Mouse (Mus musculus) heart, embryonic 13.5 days (tissue): Measurements from ENCODE around the gene Ugt1a5. TPM values are rescaled to one million over a fixed set of nuclear protein-coding genes. Genes with fewer than 3 reads are reported as not detected.

Experiments used
- ATAC-seq: fragments of 200-750 bp; cut with Nextera tagmentation; 2 replicates; pipeline ENCODE4 v1.8.0; 2017; ENCODE audit warnings: moderate TSS enrichment; ENCODE audit not compliant: insufficient number of reproducible peaks, low FRiP score, low TSS enrichment; ENCODE audit errors: extremely low read depth
- H3K27ac ChIP-seq: fragments of 300-500 bp; sonication (generic); replicated peaks from 2 replicates; pipeline ENCODE4 v1.5.1; 2015; ENCODE audit warnings: moderate library complexity, mild to moderate bottlenecking, inconsistent platforms
- H3K27me3 ChIP-seq: fragments of 300-500 bp; sonication (generic); replicated peaks from 2 replicates; pipeline ENCODE4 v1.6.1; 2015; ENCODE audit warnings: mild to moderate bottlenecking, inconsistent platforms
- H3K36me3 ChIP-seq: fragments of 300-500 bp; sonication (generic); 2 replicates; pipeline ENCODE4 v1.6.1; 2015; ENCODE audit warnings: mild to moderate bottlenecking, inconsistent platforms
- H3K4me1 ChIP-seq: fragments of 300-500 bp; sonication (generic); 2 replicates; pipeline ENCODE4 v1.6.1; 2015; ENCODE audit warnings: inconsistent platforms
- H3K4me2 ChIP-seq: fragments of 300-500 bp; sonication (generic); 2 replicates; pipeline ENCODE4 v1.6.1; 2015; ENCODE audit warnings: inconsistent platforms, mild to moderate bottlenecking, moderate library complexity
- H3K4me3 ChIP-seq: fragments of 300-500 bp; sonication (generic); 2 replicates; pipeline ENCODE4 v1.5.1; 2015; ENCODE audit warnings: moderate library complexity, mild to moderate bottlenecking, inconsistent platforms
- H3K9ac ChIP-seq: fragments of 300-500 bp; sonication (generic); 2 replicates; pipeline ENCODE4 v1.6.1; 2015; ENCODE audit warnings: inconsistent platforms, mild to moderate bottlenecking, moderate library complexity
- H3K9me3 ChIP-seq: fragments of 300-500 bp; sonication (generic); 2 replicates; pipeline ENCODE4 v1.6.1; 2016; ENCODE audit warnings: inconsistent platforms
- WGBS: fragments of 180-500 bp; shearing (Covaris S2); methylation state at CpG from one replicate; pipeline ENCODE4 v1.1.7; 2015; ENCODE audit warnings: mixed read lengths; 5-methylcytosine and 5-hydroxymethylcytosine counted together
- polyA plus RNA-seq: library from polyadenylated mRNA; unstranded; fragments of >200 nt; fragmentation: Nextera tagmentation; extraction: Ambion mirVana; gene quantifications from 2 replicates; pipeline ENCODE4 v1.2.1, GENCODE M21; 2015

Ugt1a5 gene
- polyA plus RNA-seq, 1 experiment from 2014 or later, result not detected

DNA sequence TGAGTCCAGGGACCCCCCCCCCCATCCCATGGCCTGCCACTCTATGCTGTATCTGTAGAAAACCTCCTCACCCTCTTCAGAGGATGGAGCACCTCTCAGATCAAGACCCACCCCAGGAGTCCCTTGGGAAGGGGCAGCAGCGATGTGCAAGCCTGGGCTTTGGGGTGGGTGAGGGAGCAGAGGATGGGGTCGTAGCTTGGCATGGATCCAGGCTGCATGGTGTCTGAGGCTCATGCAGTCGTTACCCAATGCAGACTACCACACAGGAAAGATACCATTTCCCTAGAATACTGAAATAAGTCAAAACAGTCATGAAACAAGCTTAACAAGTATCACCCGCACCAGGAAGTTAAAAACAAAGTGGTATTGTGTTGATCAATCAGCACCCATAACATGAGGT, 82.8 kb downstream of the Ugt1a5 start:
- Histone ChIP-seq H3K27ac (no peak overlapping the region), H3K9ac (no peak overlapping the region), H3K4me2 (no peak overlapping the region), H3K9me3 (peaks cover 95% of the 10 kb centered on the region), H3K27me3 (no peaks in the 10 kb centered on the region), H3K4me3 (no peak overlapping the region), H3K4me1 (no peaks in the 10 kb centered on the region), H3K36me3 (no peaks in the 10 kb centered on the region)
- ATAC-seq, result no peak
- 56% methylated on average over 4 of the region's 4 CpGs for WGBS

DNA sequence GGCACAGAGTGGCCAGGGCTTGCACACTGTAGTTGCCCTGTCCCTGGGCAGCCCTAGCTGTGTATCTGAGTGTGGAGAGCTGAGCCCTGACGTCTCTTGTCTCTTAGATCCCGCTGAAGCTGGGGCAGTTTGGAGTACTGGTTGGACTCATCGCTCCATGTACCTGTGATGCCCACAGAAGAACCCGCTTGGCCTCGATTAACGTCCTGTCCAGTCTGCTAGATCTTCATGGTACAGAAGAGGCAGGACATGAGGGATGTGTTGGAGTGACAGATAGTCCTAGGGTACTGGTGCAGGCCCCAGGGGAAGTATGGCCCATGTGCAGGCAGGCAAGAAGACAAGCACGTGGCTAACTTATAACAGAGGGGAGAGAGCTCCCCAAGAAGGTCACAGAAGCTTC, 83.8 kb downstream of the Ugt1a5 start:
- WGBS, result 72% methylated on average over 7 of the region's 7 CpGs
- no peaks in the 10 kb centered on the region for H3K27me3 ChIP-seq
- no peaks in the 10 kb centered on the region for H3K4me1 ChIP-seq
- no peak overlapping the region for H3K4me3 ChIP-seq
- no peaks in the 10 kb centered on the region for H3K36me3 ChIP-seq
- H3K9ac ChIP-seq, result no peak overlapping the region
- H3K4me2 ChIP-seq, result no peak overlapping the region
- ATAC-seq, result no peak
- no peak overlapping the region for H3K27ac ChIP-seq
- peaks cover 95% of the 10 kb centered on the region for H3K9me3 ChIP-seq

- H3K9ac ChIP-seq, result no peak overlapping the region
- H3K27me3 ChIP-seq, result no peaks in the 10 kb centered on the region
- ATAC-seq, result no peak
- no peaks in the 10 kb centered on the region for H3K4me1 ChIP-seq
- no peaks in the 10 kb centered on the region for H3K36me3 ChIP-seq
- H3K27ac ChIP-seq, result no peak overlapping the region
- H3K4me3 ChIP-seq, result no peak overlapping the region
- peaks cover 95% of the 10 kb centered on the region for H3K9me3 ChIP-seq
- no peak overlapping the region for H3K4me2 ChIP-seq
- WGBS, result 70% methylated on average over 5 of the region's 5 CpGs
Measured at GRCm38 (mm10) chr1:88250023-88250422, 84.2 kb downstream of the Ugt1a5 start.

- Histone ChIP-seq H3K27ac (no peak overlapping the region), H3K27me3 (no peaks in the 10 kb centered on the region), H3K4me3 (no peak overlapping the region), H3K4me1 (no peaks in the 10 kb centered on the region), H3K9ac (no peak overlapping the region), H3K4me2 (no peak overlapping the region), H3K36me3 (no peaks in the 10 kb centered on the region), H3K9me3 (peaks cover 93% of the 10 kb centered on the region)
- WGBS, result 66% methylated on average over 8 of the region's 8 CpGs
- ATAC-seq, result no peak
Measured at GRCm38 (mm10) chr1:88253106-88253505, 87.3 kb downstream of the Ugt1a5 start.

DNA sequence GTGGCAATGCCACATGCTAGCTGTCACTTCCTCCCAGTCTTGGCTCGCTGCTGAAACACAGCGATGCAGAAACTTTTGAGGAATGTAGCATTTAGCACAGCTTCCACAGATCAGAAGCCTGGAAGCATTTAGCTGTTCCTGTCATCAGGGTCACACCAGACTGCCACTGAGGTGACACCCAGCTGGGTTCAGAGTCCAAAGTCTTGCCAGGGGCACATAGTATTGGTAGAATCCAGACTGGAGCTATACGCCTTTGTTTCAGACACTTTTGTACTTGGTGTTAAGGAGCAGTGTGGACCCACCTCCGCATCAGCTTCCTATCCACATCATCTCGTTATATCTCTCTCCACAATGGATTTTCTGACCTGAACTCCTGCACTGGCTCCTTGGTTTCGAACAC, 87.7 kb downstream of the Ugt1a5 start:
- Histone ChIP-seq H3K27ac (no peak overlapping the region), H3K4me1 (no peaks in the 10 kb centered on the region), H3K9me3 (peaks cover 89% of the 10 kb centered on the region), H3K27me3 (no peaks in the 10 kb centered on the region), H3K4me3 (no peak overlapping the region), H3K36me3 (no peaks in the 10 kb centered on the region), H3K4me2 (no peak overlapping the region), H3K9ac (no peak overlapping the region)
- 59% methylated on average over 6 of the region's 6 CpGs for WGBS
- no peak for ATAC-seq

DNA sequence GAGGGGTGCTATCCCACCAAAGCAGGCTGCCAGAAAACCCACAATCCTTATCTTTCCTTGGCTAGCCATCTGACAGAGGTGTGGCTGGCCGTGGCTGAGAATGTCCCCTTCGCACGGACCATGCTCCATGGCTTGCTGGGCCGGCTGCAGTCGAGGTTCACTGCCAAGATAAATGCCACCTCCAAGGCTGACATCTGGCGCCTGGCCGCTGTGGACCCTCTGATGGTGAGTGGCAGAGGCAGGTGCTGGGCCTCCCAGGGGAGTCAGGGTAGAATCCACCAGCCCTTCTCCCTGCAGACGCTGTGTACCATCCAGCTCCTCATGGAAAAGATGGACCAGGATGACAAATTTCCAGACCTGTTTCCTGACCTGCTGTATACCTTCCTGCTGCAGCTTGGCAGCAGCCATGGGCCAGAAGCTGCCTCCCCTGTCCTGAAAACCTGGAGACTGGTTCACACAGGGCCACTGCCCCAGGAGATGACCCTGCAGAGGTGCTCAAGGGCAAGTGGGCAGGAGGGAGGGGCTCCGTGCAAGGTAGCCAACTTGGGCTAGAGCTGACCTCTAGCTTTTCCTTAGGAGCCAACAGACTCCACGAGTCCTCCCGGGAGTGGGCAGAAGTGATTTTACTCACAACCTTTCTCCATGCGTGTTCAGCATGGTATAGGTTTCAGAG, 89.1 kb downstream of the Ugt1a5 start:
- peaks cover 7% of the 10 kb centered on the region for H3K36me3 ChIP-seq
- H3K4me3 ChIP-seq, result no peak overlapping the region
- H3K4me2 ChIP-seq, result no peak overlapping the region
- peaks cover 75% of the 10 kb centered on the region for H3K9me3 ChIP-seq
- no peaks in the 10 kb centered on the region for H3K27me3 ChIP-seq
- H3K4me1 ChIP-seq, result peaks cover 12% of the 10 kb centered on the region
- no peak overlapping the region for H3K9ac ChIP-seq
- WGBS, result 75% methylated on average over 12 of the region's 12 CpGs
- no peak overlapping the region for H3K27ac ChIP-seq
- no peak for ATAC-seq

- no peak overlapping the region for H3K4me2 ChIP-seq
- 55% methylated on average over 2 of the region's 2 CpGs for WGBS
- H3K27ac ChIP-seq, result no peak overlapping the region
- no peaks in the 10 kb centered on the region for H3K27me3 ChIP-seq
- peaks cover 12% of the 10 kb centered on the region for H3K36me3 ChIP-seq
- H3K9me3 ChIP-seq, result peaks cover 69% of the 10 kb centered on the region
- H3K4me3 ChIP-seq, result no peak overlapping the region
- peaks cover 17% of the 10 kb centered on the region for H3K4me1 ChIP-seq
- no peak overlapping the region for H3K9ac ChIP-seq
- no peak for ATAC-seq
Measured at GRCm38 (mm10) chr1:88255466-88255857, 89.7 kb downstream of the Ugt1a5 start.

- Histone ChIP-seq H3K27ac (no peak overlapping the region), H3K9ac (no peak overlapping the region), H3K4me1 (peaks cover 17% of the 10 kb centered on the region), H3K4me2 (no peak overlapping the region), H3K36me3 (peaks cover 19% of the 10 kb centered on the region), H3K27me3 (no peaks in the 10 kb centered on the region), H3K9me3 (peaks cover 62% of the 10 kb centered on the region), H3K4me3 (no peak overlapping the region)
- WGBS, result 72% methylated on average over 13 of the region's 13 CpGs
- no peak for ATAC-seq
Measured at GRCm38 (mm10) chr1:88255989-88256754, 90.4 kb downstream of the Ugt1a5 start.

DNA sequence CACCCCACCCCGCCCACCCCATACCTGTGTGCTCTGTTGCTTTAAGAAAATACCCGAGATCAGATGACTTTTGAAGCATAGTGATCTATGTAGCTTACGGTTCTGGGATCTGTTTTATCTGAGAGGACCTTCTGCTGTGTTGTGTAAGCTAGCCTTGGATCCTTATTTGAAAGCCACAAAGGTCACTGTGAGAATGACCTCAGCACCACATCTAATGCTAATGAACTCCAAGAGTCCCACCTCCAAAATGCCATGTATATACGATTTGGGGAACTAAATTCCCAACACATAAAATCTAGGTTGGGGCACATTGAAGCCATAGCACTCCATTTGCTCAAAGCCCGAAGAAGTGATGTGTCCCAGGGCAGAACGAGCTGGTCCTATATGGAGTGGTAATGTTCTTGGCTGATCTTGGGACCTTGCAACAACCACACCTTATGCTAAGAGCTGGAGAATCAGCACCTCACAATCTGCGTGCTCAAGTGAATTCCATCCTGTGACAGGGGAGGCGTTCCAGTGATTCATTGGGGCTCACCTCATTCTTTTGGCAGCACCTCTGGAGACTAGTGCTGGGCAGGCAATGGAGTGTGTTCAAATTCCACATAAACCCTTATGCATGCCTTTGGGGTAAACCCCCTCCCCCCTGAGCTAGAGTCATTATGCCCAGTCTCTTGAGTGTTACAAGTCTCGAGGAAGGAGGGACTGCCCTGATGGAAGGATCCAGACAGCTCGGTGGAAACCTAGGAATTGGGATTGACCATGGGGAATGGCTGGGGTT, 91.3 kb downstream of the Ugt1a5 start:
- H3K9ac ChIP-seq, result no peak overlapping the region
- H3K4me3 ChIP-seq, result no peak overlapping the region
- no peak for ATAC-seq
- H3K27ac ChIP-seq, result no peak overlapping the region
- H3K27me3 ChIP-seq, result no peaks in the 10 kb centered on the region
- peaks cover 21% of the 10 kb centered on the region for H3K4me1 ChIP-seq
- H3K9me3 ChIP-seq, result peaks cover 56% of the 10 kb centered on the region
- 68% methylated on average over 10 of the region's 10 CpGs for WGBS
- peaks cover 28% of the 10 kb centered on the region for H3K36me3 ChIP-seq
- no peak overlapping the region for H3K4me2 ChIP-seq

- no peak overlapping the region for H3K4me3 ChIP-seq
Measured at GRCm38 (mm10) chr1:88257681-88258080, 91.9 kb downstream of the Ugt1a5 start.

DNA sequence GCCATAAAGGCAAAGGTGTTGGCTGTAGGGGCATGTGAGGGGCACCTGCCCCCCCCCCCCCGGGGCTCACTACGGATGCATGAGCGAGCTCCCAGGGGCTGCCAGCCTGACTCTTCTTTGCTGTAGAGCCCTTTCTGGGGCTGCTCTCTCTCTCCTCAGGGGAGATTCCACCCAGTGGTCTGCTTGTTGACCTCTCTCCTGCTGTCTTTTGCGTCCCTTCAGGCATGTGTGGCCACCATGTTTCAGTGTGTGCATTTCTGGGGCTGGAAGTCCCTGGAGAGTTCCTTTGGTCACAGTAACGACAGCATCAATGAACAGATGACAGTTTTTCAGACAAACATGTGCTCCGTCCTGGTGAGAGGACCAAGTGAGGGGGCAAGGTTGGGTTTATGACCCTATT, 92.5 kb downstream of the Ugt1a5 start:
- H3K4me2 ChIP-seq, result no peak overlapping the region
- peaks cover 41% of the 10 kb centered on the region for H3K36me3 ChIP-seq
- 64% methylated on average over 6 of the region's 6 CpGs for WGBS
- H3K27me3 ChIP-seq, result no peaks in the 10 kb centered on the region
- no peak overlapping the region for H3K9ac ChIP-seq
- no peak for ATAC-seq
- H3K9me3 ChIP-seq, result peaks cover 43% of the 10 kb centered on the region
- no peak overlapping the region for H3K27ac ChIP-seq
- peaks cover 30% of the 10 kb centered on the region for H3K4me1 ChIP-seq
- H3K4me3 ChIP-seq, result no peak overlapping the region

More at GRCm38 (mm10) chr1:88257681-88258080, 91.9 kb downstream of the Ugt1a5 start:
- no peak overlapping the region for H3K27ac ChIP-seq
- H3K9me3 ChIP-seq, result peaks cover 50% of the 10 kb centered on the region
- no peak overlapping the region for H3K9ac ChIP-seq
- peaks cover 34% of the 10 kb centered on the region for H3K36me3 ChIP-seq
- peaks cover 27% of the 10 kb centered on the region for H3K4me1 ChIP-seq
- H3K27me3 ChIP-seq, result no peaks in the 10 kb centered on the region
- 73% methylated on average over 6 of the region's 6 CpGs for WGBS
- no peak for ATAC-seq
- H3K4me2 ChIP-seq, result no peak overlapping the region
